Mouse (Mus musculus): Measurements from ENCODE around the gene Zfyve1.

Gene Zfyve1

DNA sequence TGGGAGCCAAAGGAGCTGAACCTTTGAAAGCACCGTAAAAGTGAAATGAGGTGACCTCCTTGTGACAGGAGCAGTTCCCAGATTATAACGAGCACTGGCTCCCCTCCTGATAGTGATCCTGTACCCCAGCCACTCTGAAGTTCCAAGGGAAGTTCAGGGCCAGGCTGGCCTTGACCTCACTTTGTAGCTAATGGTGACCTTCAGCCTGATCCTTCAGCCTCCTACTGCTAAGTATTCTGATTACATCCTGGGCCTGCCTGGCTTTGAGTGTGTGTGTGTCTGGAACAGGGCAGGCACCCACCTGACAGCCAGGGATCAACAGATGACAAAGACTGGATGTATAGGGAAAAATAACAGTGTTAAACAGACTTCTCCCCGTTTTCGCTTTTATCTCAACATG is 73.1 kb downstream of the Zfyve1 start:
- no peak for DNase-seq (ENCODE audit: low read depth, low spot score)

DNA sequence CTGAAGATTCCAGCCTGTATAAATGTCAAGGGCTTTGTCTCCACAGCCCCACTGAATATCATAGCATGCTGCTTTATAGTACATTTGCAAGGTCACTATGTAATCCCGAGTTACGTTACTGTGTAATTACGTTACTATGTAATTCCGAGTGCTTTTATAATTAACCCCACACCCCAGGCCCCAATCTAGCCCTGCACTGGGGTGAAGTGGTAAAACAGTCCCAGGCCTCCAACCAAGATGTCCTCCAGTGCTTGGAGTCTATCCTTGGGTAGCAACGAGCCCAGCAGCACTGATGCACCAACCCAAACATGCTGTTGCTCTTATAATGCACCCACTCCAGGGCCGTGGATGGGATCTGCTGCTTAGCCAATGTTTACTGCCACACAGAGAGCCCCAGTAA is 74.0 kb downstream of the Zfyve1 start:
- no peak for DNase-seq (ENCODE audit: low read depth, low spot score)

DNA sequence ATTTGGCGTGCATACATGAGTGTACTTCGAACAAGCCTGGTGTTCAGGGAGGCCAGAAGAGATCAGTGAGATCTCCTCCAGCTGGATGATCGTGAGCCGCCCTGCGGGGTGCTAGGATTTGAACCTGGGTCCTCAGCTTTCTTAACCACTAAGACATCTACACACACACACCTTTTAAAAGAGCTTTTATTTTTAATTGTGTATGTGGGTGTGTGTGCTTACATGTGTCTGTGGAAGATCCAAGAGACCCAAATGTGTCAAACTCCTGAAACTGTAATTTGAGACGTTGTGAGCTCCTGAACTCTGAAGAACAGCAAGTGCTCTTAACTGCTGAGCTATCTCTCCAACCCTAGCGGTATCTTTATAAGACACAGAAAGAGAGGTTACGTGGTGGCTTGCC is 75.9 kb downstream of the Zfyve1 start:
- DNase-seq (ENCODE audit: low read depth, low spot score): peak; percentile 42

- peak; percentile 97 for DNase-seq (ENCODE audit: low read depth, low spot score)
Observed at GRCm38 (mm10) chr12:83520311-83520890, 76.6 kb downstream of the Zfyve1 start, which contains the start of gene Dcaf4. Dcaf4 (plus strand) TSS chr12:83520466.

DNA sequence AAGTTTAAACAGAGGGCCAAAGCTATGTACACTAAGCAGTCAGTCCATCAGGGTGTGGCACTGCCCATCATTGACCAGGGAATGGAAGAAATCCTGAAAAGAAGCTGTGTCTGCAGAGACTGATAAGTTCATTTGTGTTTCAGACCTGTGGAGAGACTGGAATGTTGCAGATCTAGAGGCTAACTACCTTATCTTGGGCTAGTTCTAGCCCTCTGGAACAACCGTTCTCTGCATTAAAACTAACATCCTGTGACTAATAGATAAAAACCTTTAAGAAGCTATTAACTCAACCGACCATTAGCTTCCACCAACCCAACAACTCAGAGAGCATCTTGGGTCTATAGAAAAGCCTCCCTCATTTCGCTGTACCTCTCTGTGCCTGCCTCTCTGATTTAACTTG is 79.4 kb downstream of the Zfyve1 start:
- DNase-seq (ENCODE audit: low read depth, low spot score): no peak

- DNase-seq (ENCODE audit: low read depth, low spot score): no peak
Observed at GRCm38 (mm10) chr12:83514216-83514615, 82.8 kb downstream of the Zfyve1 start.

DNA sequence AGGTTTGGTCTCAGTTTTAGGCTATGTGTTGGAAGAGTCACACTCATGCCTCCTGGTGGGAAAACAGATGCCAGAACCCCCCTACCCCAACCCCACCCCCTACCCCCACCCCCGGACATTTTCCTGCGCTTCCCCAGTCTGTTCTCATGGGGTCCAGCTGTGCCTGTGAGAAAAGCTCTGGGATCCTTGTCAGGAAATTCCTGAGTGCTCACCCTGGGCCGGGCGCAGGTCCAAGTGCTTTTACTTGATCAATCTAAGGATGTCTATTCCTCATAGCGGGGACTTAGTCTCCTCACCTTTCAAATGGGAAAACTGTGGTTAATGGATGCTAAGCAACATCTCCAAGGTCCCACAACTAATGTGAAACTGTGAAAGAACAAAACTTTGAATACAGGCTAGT is 83.8 kb downstream of the Zfyve1 start:
- DNase-seq (ENCODE audit: low read depth, low spot score): no peak

DNA sequence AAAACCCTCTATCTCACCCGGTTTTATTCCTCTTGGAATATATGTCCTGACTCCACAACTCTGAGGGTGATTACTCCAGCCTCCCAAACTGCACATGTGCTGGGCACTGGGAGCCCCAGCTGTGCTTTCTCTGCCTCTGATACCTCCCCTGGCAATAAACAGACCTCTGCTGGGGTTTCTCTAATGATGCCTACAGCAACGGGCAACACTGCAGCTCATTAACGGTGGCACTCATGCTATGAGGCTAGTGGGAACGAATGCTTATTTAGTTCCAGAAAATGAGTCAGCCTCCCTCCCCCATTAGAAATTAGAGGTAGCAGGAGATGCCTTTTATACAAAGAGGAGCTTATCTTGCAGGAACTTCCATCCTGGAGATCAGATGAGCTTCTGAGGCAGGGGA is 84.2 kb downstream of the Zfyve1 start:
- DNase-seq (ENCODE audit: low read depth, low spot score): no peak

- no peak for DNase-seq (ENCODE audit: low read depth, low spot score)
Observed at GRCm38 (mm10) chr12:83510586-83510985, 86.4 kb downstream of the Zfyve1 start.

DNA sequence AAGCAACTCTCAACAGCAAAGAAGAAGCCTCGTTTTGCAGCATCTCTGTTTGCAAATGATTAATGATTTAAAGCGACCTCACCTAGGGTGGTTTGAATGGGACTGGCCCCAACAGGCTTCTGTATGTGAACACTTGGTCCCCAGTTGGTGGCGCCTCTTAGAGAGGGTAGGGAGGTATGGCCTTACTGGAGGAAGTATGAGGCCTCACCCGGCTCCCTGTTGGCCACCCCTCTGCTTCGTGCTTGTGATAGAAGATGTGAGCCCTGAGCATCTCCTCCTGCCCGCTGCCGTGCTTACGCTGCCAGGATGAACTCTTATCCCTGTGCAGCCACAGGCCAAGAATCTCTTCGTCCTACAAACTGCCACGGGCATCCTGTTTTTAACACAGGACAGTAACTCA is 90.5 kb downstream of the Zfyve1 start:
- DNase-seq (ENCODE audit: low read depth, low spot score): no peak

- peak; percentile 69 for DNase-seq (ENCODE audit: low read depth, low spot score)
Observed at GRCm38 (mm10) chr12:83502190-83502589, 94.8 kb downstream of the Zfyve1 start.

DNA sequence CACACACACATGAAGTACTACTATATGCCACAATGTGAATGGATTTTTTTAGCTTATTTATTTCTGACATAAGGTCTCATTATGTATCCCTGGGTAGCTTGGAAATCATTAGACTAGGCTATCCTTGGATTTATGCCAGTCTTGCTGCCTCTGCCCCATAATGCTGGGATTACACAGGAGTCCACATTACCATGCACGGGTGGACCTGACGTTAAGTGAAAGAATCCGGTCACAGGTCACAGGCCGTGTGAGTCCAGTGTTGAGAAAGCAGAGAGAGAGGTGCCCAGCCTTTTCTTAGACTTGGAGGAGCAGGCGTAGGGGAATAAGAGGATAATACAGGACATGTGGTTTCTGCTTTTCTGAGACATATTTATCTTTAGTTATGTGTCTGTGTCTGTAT is 97.8 kb downstream of the Zfyve1 start:
- no peak for DNase-seq (ENCODE audit: low read depth, low spot score)

DNA sequence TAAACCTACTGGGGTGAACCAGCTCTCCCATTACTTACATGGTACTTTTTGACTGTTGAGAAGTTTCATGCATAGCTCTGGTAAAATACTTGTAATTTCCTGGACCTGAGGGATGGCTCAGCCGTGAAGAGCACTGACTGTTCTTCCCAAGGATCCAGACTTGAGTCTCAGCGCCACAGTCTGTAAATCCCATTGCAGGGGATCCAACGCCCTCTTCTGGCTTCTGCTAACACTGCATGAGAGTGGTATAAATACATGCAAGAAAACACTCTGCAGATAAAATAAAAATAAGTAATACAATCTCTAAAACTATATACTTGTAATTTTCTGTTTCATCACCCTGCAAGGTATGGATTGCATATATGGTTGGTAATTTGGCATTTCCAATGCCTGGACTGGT is 99.1 kb downstream of the Zfyve1 start:
- no peak for DNase-seq (ENCODE audit: low read depth, low spot score)

DNA sequence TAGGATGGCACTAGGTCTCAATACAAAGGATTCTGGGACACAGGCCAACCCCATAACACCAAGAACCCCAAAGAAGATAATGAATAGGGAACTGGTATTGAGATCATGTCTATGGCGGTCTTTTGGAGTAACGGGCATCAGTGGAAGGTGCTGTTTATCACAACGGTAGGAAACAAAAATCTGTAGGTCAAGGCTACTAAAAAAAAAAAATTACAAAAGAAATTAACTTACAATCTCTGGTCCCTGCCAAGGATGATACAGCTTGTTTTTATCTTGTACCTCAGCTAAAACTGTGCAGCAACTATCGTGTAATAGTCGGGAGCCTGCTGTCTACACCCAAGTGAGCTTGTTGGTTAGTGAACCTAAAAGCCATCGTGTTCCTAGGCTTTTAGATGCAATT is 100.3 kb downstream of the Zfyve1 start:
- DNase-seq (ENCODE audit: low read depth, low spot score): no peak

Measured in A20 (cell line).